Mouse (Mus musculus): ENCODE results near the gene Zfp971.
"Not testable (repeated sequence)": the region's sequence is repeated elsewhere in the genome, so short reads cannot be mapped to it uniquely, and the experiment has no call there.

Zfp971 gene

DNA sequence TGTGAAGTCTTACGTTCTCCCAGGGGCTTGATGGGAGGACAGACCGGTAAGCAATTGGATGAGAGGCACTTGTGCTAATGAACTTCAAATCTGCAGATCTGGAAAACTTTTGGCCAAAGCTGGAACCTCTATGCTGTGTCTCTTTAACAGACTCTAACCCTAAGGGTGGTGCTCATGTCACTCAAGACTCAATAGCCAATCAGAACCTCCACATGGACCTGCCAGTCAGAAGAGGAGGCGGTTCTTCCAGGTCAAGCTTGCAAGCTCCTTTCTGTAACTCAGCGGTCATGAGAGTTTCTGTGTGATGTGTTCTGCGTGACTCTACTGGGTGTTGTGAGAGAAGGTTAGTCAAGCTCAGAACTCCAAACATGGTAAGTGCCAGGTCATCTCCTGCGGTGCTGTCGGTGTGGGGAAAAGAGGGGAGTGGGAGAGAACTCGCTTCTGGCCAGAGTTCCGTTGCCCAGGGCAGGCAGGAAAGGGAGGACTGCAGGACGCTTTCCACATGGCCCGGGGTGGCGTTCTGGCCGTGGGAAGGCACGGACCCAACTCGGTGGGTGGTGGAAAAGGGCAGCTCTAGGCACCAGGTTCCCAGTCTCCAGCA, at the start of gene Zfp971:
TSS of gene Zfp971 (plus strand) at position 274 of the 601 bp plus-strand sequence.
- DNase-seq (ENCODE audit: inconsistent age in 2 of 2, low spot score in 1 of 2), result peak; percentile 66 to 91

- not testable (repeated sequence) for DNase-seq (ENCODE audit: inconsistent age in 2 of 2, low spot score in 1 of 2)
Measured at GRCm38 (mm10) chr2:177974814-177975213, 48.3 kb upstream of the Zfp971 start.

DNA sequence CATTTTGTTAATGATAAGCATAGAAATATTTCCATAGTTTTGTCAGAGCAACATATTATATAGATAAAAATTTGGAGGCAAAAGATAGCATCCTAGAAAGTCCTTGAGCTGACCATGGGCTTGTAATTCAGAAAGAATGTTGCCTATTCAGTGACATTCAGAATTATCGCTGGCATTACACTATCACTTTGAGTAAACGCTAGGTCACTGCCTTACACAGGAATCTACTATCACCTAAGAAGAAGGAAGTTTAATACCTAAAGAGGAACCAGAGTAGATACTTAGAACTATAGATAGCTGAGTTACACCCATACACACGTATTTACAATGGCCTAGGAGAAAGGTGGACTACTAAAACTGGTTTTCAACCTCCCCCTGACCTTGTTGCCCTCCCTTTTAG, 3.6 kb upstream of the Zfp971 start:
- not testable (repeated sequence) for DNase-seq (ENCODE audit: inconsistent age in 2 of 2, low spot score in 1 of 2)

- DNase-seq (ENCODE audit: inconsistent age in 2 of 2, low spot score in 1 of 2), result not testable (repeated sequence)
Measured at GRCm38 (mm10) chr2:178020773-178021172, 2.3 kb upstream of the Zfp971 start.

DNA sequence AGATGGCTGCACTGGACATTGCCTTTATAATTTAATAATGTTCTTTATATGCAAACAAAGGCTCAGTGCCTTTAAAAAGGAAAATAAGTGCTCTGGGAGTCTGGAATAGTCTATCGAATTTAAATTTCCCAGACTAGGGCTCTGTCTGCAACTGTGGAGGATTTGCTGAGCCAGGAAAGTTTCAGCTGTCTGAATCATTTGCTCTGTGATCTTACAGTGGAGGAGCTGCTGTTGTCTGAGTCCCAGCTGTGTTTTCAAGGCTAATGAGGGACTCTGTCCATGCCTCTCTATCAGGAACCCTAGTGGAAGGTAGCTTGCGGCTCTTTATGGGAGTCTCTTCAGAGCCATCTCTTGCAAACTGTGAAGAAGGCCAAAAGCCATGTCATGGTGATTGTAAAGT, 777 bp downstream of the Zfp971 start:
- DNase-seq (ENCODE audit: inconsistent age in 2 of 2, low spot score in 1 of 2), result peak; percentile 50 to 85

DNA sequence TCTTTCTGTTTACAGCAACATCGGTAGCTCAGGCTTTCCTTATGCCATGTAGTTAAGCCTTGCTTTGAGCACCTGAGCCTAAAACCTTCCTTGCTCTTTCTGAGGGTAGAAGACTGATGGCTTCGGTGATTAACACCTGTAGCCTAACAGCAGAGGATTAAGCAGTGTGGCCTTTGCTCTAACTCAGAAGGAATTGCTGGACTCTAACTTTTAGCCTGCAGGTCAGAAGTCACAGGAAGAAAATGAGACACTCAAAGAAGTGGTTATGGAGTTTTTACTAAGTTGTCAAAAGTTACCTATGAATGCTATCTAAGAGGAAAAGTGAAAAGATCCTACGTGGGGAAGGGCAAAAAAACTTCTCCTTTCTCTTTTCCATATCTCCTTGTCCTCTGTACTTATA, 4.5 kb downstream of the Zfp971 start:
- not testable (repeated sequence) for DNase-seq (ENCODE audit: inconsistent age in 2 of 2, low spot score in 1 of 2)

DNA sequence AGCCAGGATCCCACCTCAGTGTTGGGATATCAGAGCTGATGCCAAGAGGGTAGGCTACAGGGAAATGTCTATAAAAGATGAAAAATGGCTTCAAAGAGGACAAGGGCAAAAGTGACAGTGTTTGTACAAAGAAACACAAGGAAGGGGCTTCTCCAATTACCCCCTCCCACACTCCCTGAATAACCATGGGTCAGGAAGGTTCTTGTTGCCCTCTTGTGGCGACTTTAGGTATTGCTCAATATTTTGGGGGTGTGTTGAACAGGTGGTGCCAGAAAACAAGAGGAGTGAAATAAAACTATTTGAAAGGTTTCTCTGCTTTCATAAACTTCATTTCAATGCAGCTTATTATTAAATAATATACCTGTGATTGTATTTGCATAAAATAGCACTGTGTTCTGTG, 35.1 kb downstream of the Zfp971 start:
- peak; percentile 49 to 91 for DNase-seq (ENCODE audit: inconsistent age in 2 of 2, low spot score in 1 of 2)

DNA sequence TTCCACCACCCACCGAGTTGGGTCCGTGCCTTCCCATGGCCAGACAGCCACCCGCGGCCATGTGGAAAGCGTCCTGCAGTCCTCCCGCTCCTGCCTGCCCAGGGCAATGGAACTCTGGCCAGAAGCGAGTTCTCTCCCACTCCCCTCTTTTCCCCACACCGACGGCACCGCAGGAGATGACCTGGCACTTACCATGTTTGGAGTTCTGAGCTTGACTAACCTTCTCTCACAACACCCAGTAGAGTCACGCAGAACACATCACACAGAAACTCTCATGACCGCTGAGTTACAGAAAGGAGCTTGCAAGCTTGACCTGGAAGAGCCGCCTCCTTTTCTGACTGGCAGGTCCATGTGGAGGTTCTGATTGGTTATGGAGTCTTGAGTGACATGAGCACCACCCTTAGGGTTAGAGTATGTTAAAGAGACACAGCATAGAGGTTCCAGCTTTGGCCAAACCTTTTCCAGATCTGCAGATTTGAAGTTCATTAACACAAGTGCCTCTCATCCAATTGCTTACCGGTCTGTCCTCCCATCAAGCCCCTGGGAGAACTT, 55.2 kb downstream of the Zfp971 start, which contains the start of gene Zfp931:
TSS of gene Zfp931 (minus strand) at position 311 of the 552 bp plus-strand sequence.
- peak; percentile 66 to 93 for DNase-seq (ENCODE audit: inconsistent age in 2 of 2, low spot score in 1 of 2)

Data from adrenal gland, adult (tissue).